Mouse (Mus musculus) lung, embryonic 16.5 days (tissue): Measurements from ENCODE around the gene Auts2. TPM values are rescaled to one million over a fixed set of nuclear protein-coding genes. Genes with fewer than 3 reads are reported as not detected.
A peak's percentile ranks its signal among the peaks of the same experiment; 100 is the strongest.

Source experiments
- ATAC-seq: fragments of 200-750 bp; cut with Nextera tagmentation; 2 replicates; pipeline ENCODE4 v1.8.0; 2017; ENCODE audit warnings: low read depth, mild to moderate bottlenecking, moderate library complexity
- H3K27ac ChIP-seq: fragments of 300-500 bp; sonication (generic); 2 replicates; pipeline ENCODE4 v1.5.1; 2014; ENCODE audit warnings: mild to moderate bottlenecking, control low read depth, low read length
- H3K27me3 ChIP-seq: fragments of 300-500 bp; sonication (generic); 2 replicates; pipeline ENCODE4 v1.6.1; 2014; ENCODE audit warnings: low read depth, low read length, mixed read lengths; ENCODE audit not compliant: control insufficient read depth, insufficient read depth
- H3K36me3 ChIP-seq: fragments of 300-500 bp; sonication (generic); 2 replicates; pipeline ENCODE4 v1.6.1; 2014; ENCODE audit warnings: low read length; ENCODE audit not compliant: control insufficient read depth, insufficient read depth
- H3K4me1 ChIP-seq: fragments of 300-500 bp; sonication (generic); replicated peaks from 2 replicates; pipeline ENCODE4 v1.6.1; 2014; ENCODE audit warnings: low read length, mixed read lengths; ENCODE audit not compliant: control insufficient read depth, insufficient read depth
- H3K4me2 ChIP-seq: fragments of 300-500 bp; sonication (generic); 2 replicates; pipeline ENCODE4 v1.6.1; 2014; ENCODE audit warnings: low read depth, low read length, control low read depth
- H3K4me3 ChIP-seq: fragments of 300-500 bp; sonication (generic); 2 replicates; pipeline ENCODE4 v1.5.1; 2014; ENCODE audit warnings: mild to moderate bottlenecking, low read length, control low read depth
- H3K9ac ChIP-seq: fragments of 300-500 bp; sonication (generic); 2 replicates; pipeline ENCODE4 v1.6.1; 2014; ENCODE audit warnings: low read length, control low read depth
- H3K9me3 ChIP-seq: fragments of 300-500 bp; sonication (generic); 2 replicates; pipeline ENCODE4 v1.6.1; 2016; ENCODE audit warnings: low read length; ENCODE audit not compliant: control insufficient read depth
- WGBS: fragments of 180-500 bp; shearing (Covaris S2); extraction: QIAGEN DNeasy Blood & Tissue Kit; methylation state at CpG from one replicate; pipeline ENCODE4 v1.1.7; 2014; 5-methylcytosine and 5-hydroxymethylcytosine counted together
- polyA plus RNA-seq: library from polyadenylated mRNA; unstranded; fragments of >200 nt; fragmentation: Nextera tagmentation; extraction: Ambion mirVana; gene quantifications from 2 replicates; pipeline ENCODE4 v1.2.1, GENCODE M21; 2015

Auts2 gene
- polyA plus RNA-seq, 1 experiment from 2014 or later, result 12.3 TPM

DNA sequence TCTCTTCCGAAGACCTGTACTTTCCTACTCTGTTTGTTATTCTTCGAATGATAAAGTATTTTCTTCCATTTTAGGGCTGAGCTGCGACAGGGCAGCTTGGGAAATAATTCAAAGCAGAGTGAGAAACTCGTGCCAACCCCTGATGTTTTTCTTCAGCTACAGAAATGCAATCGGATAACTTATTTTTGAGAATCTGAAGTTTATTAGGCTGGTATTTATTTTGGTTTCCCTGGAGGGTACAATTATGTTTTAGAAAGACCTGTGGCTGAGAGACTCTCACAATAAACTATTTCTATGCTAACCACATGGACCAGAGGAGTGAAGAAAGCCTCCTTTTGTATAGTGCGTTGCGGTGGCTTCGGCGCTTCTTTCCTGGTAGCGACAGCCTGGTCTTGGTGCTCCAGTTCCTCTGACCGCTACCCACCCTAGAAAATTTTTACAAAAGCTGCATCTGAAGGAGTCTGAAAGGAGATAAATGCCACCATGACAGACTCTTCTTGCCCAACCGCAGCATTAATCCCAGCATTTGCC is 550.4 kb downstream of the Auts2 start:
- Histone ChIP-seq H3K4me3 (no peak overlapping the region), H3K4me1 (no peaks in the 10 kb centered on the region), H3K27ac (no peak overlapping the region), H3K36me3 (no peaks in the 10 kb centered on the region), H3K9me3 (no peaks in the 10 kb centered on the region), H3K27me3 (no peaks in the 10 kb centered on the region), H3K9ac (no peak overlapping the region), H3K4me2 (no peak overlapping the region)
- ATAC-seq, result no peak
- WGBS, result 64% methylated on average over 12 of the region's 12 CpGs

DNA sequence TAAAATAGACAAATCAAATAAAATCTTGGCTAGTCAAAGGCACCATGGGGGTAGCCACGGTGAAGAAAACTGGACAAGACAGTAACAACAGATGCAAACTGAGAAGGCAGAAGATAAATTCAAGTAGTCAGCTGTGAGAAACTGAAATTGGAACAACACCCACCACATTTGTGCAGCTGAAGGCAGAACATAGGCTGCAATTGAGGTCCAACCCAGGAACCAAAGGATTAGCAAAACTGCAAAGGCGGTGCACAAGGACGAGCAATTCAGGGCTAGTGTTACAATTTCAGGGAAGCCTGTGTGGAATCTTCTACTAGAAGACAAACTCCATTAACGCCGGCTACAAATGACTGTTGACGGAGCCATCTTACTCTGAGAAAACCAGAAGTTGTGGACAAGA is 550.9 kb downstream of the Auts2 start:
- Histone ChIP-seq H3K9me3 (no peaks in the 10 kb centered on the region), H3K4me3 (no peak overlapping the region), H3K36me3 (no peaks in the 10 kb centered on the region), H3K4me1 (no peaks in the 10 kb centered on the region), H3K4me2 (no peak overlapping the region), H3K27ac (no peak overlapping the region), H3K27me3 (no peaks in the 10 kb centered on the region), H3K9ac (no peak overlapping the region)
- 82% methylated on average over 6 of the region's 6 CpGs for WGBS
- no peak for ATAC-seq

DNA sequence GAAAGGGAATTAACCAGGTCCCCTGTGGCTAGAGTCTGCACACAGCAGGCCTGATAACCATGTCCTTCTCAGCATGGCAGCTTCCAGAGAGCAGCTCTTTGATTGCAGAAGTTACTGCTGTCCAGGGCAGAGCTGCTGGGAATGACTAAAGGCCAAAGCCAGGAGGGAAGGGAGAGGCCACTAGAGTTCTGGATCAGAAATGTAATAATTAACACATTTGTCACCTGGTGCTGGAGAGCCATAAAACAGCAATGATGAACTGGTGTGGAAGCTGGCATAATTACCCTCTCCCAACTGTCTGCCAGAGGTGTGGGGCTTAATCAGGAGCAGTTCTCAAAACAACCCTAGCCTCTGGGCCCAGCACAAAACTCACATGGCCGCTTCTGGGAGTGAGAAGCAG is 552.6 kb downstream of the Auts2 start:
- no peak overlapping the region for H3K4me3 ChIP-seq
- no peaks in the 10 kb centered on the region for H3K36me3 ChIP-seq
- no peaks in the 10 kb centered on the region for H3K27me3 ChIP-seq
- no peaks in the 10 kb centered on the region for H3K9me3 ChIP-seq
- 52% methylated on average over 1 of the region's 1 CpGs for WGBS
- H3K9ac ChIP-seq, result no peak overlapping the region
- ATAC-seq, result no peak
- no peak overlapping the region for H3K4me2 ChIP-seq
- H3K4me1 ChIP-seq, result no peaks in the 10 kb centered on the region
- no peak overlapping the region for H3K27ac ChIP-seq

GRCm38 (mm10) chr5:131981451-131981850 is 561.7 kb downstream of the Auts2 start:
- H3K9me3 ChIP-seq, result no peaks in the 10 kb centered on the region
- no peaks in the 10 kb centered on the region for H3K27me3 ChIP-seq
- H3K9ac ChIP-seq, result no peak overlapping the region
- no peaks in the 10 kb centered on the region for H3K36me3 ChIP-seq
- no peak for ATAC-seq
- no peak overlapping the region for H3K4me2 ChIP-seq
- no peaks in the 10 kb centered on the region for H3K4me1 ChIP-seq
- no peak overlapping the region for H3K27ac ChIP-seq
- WGBS, result 80% methylated on average over 3 of the region's 3 CpGs
- no peak overlapping the region for H3K4me3 ChIP-seq

DNA sequence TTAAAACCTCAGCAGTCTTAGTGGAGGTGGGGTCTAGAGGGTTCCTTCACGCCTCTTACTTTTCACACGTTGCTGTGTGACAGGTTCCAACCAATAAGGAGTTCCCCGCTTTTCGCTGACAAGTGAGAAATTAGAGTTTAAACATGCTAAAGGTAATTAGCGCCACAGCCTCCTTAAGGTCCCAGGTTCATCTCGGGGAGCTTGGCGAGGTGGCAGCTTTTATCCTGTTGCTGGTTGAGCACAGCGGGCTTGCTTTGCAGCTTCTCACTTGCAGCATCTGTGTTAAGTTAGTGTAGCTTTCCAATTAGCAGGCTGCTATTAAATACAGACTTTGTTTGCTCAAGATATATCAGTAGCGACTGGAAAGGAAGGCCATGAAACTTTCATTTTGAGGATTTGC is 564.2 kb downstream of the Auts2 start:
- H3K27ac ChIP-seq, result no peak overlapping the region
- no peak overlapping the region for H3K9ac ChIP-seq
- no peak overlapping the region for H3K4me2 ChIP-seq
- no peak for ATAC-seq
- 54% methylated on average over 9 of the region's 9 CpGs for WGBS
- H3K9me3 ChIP-seq, result no peaks in the 10 kb centered on the region
- H3K4me3 ChIP-seq, result no peak overlapping the region
- no peaks in the 10 kb centered on the region for H3K4me1 ChIP-seq
- H3K36me3 ChIP-seq, result no peaks in the 10 kb centered on the region
- no peaks in the 10 kb centered on the region for H3K27me3 ChIP-seq

DNA sequence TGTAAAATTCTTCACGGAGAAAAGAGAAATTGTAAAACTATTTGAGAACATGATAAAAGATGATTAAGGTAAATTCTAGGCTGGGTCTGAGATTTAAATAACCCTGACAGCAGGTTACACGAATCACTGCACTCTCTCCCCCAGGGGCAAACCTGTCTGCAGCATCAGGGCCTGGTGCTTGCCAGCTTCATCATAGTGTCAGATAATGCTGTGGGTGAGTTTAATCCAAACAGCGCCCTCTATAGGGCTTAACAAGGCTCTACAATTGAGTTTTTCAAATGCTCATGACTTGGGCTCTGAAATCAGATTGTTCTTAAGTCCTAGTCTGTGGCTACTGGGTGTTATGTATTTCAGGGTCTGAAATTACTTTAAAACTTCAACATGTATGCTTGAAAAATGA is 565.6 kb downstream of the Auts2 start:
- H3K4me2 ChIP-seq, result no peak overlapping the region
- H3K9ac ChIP-seq, result no peak overlapping the region
- no peaks in the 10 kb centered on the region for H3K27me3 ChIP-seq
- no peaks in the 10 kb centered on the region for H3K4me1 ChIP-seq
- H3K4me3 ChIP-seq, result no peak overlapping the region
- H3K27ac ChIP-seq, result no peak overlapping the region
- H3K36me3 ChIP-seq, result no peaks in the 10 kb centered on the region
- 61% methylated on average over 3 of the region's 3 CpGs for WGBS
- no peak for ATAC-seq
- no peaks in the 10 kb centered on the region for H3K9me3 ChIP-seq

GRCm38 (mm10) chr5:131971901-131972300 is 571.2 kb downstream of the Auts2 start:
- Histone ChIP-seq H3K27me3 (no peaks in the 10 kb centered on the region), H3K4me1 (no peaks in the 10 kb centered on the region), H3K27ac (no peak overlapping the region), H3K9me3 (no peaks in the 10 kb centered on the region), H3K4me2 (no peak overlapping the region), H3K36me3 (no peaks in the 10 kb centered on the region), H3K9ac (no peak overlapping the region), H3K4me3 (no peak overlapping the region)
- no peak for ATAC-seq
- WGBS, result 79% methylated on average over 2 of the region's 2 CpGs

DNA sequence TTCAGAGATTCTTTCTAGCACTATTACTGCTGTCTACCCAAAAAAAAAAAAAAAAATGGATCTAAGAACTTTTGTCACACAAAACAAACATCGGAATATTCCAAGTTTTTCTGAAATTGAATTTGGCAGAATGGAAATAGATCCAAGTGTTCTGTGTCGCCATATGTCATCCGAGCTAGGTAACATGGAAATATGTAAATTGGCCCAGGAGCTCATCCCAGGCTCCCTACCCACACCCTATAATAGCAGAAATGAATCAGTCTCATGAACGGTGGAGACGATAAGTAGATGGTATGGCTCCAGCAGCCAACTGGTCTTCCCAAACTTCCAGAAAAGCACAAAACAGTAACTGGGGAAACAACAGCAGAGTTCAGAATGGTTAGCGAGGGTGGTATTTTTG is 577.6 kb downstream of the Auts2 start:
- WGBS, result 91% methylated on average over 6 of the region's 6 CpGs
- ATAC-seq, result no peak
- H3K27ac ChIP-seq, result no peak overlapping the region

GRCm38 (mm10) chr5:131963565-131963964 is 579.6 kb downstream of the Auts2 start:
- Histone ChIP-seq H3K4me1 (no peaks in the 10 kb centered on the region), H3K4me2 (no peak overlapping the region), H3K36me3 (no peaks in the 10 kb centered on the region), H3K4me3 (no peak overlapping the region), H3K27ac (no peak overlapping the region), H3K9ac (no peak overlapping the region), H3K27me3 (no peaks in the 10 kb centered on the region), H3K9me3 (no peaks in the 10 kb centered on the region)
- WGBS, result 92% methylated on average over 4 of the region's 4 CpGs
- no peak for ATAC-seq

More for the DNA sequence above, 577.6 kb downstream of the Auts2 start:
- Histone ChIP-seq H3K4me3 (no peak overlapping the region), H3K9me3 (no peaks in the 10 kb centered on the region), H3K27me3 (no peaks in the 10 kb centered on the region), H3K9ac (no peak overlapping the region), H3K4me1 (no peaks in the 10 kb centered on the region), H3K4me2 (no peak overlapping the region), H3K36me3 (no peaks in the 10 kb centered on the region)

- no peak overlapping the region for H3K9ac ChIP-seq
- no peak overlapping the region for H3K4me3 ChIP-seq
- H3K4me2 ChIP-seq, result no peak overlapping the region
- no peaks in the 10 kb centered on the region for H3K9me3 ChIP-seq
- no peaks in the 10 kb centered on the region for H3K27me3 ChIP-seq
- H3K4me1 ChIP-seq, result no peaks in the 10 kb centered on the region
- peak; percentile 52; the same call in 1 of the 2 replicates for ATAC-seq
- H3K27ac ChIP-seq, result no peak overlapping the region
- 41% methylated on average over 2 of the region's 2 CpGs for whole genome bisulfite sequencing
- no peaks in the 10 kb centered on the region for H3K36me3 ChIP-seq
Observed at GRCm38 (mm10) chr5:131961859-131962258, 581.3 kb downstream of the Auts2 start.
